Mouse (Mus musculus) CD4-positive, CD25-positive, alpha-beta regulatory T cell (primary cell): ENCODE results near the gene Bdkrb1. TPM values are rescaled to one million over a fixed set of nuclear protein-coding genes. Genes with fewer than 3 reads are reported as not detected.

Experiments used
- polyA plus RNA-seq: library from polyadenylated mRNA; unstranded; fragments of 100-300 nt; shearing (Covaris generic); gene quantifications from one replicate; pipeline ENCODE4 v1.2.1, GENCODE M21; 2017

Gene Bdkrb1
- 0.22 TPM for polyA plus RNA-seq

DNA sequence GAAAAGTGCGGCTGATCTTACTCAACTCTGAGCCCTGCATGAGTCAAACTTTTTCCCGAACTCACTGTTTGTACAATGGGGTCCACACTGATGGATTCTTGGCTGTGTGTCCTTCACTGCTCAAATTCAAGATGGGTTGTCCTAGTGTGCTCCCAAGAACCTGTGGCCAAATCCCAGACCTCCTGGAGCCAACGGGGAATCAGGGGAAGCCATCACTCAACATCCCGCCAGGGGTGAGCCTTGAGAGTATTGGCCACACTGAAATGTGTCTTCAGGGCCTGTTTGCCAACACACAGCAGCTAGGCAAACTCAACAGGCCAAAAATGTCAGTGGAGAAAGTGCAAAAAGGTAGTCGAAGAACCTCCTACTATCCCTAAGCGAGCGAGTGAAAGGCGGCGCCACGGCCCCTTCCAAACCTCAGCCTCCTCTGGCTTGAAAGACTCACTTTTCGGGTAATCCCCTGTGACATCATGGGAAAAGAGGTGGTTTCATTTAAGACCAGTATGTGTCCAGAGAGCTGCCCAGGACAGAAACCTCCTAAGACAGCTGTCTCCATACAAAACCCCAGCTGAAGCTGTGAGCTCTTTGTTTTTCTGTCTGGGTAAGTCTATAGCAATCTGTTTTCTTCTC lies at the start of gene Bdkrb1:
Gene Bdkrb1, plus strand, starts transcription at position 505 of the 630 bp plus-strand sequence.

DNA sequence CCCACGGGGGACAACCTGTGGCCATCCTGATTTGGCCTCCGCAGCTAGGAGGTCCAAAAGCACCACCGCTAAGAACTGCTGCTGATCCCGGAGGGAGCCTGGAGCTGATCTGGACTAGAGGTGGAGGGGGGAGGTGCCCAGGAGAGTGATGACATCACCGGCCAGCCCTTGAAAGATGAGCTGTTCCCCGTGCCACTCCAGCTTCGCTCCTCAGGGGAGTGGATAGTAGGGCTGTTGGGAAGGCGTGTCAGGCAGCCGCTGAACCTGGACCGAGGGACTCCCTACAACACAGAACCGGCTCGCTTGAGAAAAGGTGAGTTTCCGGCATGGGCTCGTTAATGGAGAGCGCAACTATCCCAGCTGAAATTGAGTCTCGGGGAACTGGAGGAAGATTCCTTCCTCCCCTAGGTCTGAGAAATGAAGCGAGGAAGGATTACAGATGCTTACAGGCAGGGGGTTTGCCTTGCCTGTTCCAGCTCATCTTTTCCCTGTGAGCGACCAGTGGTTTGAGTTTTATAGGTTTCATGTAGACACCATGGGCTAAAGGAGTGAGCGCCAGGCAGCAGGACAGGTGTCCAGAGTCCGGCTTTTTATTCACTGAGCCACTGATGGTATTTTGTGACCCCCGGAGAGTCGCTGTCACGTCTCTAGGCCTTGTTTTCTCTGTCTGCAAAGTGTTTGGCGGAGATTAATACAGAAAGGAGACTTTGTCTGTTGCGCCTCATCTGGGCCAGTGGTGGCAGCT lies 39.8 kb upstream of the Bdkrb1 start, which contains the start of gene Bdkrb2:
Gene Bdkrb2, plus strand, starts transcription at position 291 of the 745 bp plus-strand sequence.

Other genes starting within 250 kb of the Bdkrb1 start
- 0.28 TPM for gene D430019H16Rik, start 149.2 kb upstream of the Bdkrb1 start, polyA plus RNA-seq
- not detected for gene Bdkrb2, start 39.9 kb upstream of the Bdkrb1 start, polyA plus RNA-seq
- gene Gskip, start 81.7 kb downstream of the Bdkrb1 start, polyA plus RNA-seq = 41.6 TPM
- 23.0 TPM for gene Atg2b, start 82.1 kb downstream of the Bdkrb1 start, polyA plus RNA-seq
- 0.61 TPM for gene Ak7, start 102.9 kb downstream of the Bdkrb1 start, polyA plus RNA-seq
- 252 TPM for gene Papola, start 181.6 kb downstream of the Bdkrb1 start, polyA plus RNA-seq